Mouse (Mus musculus): ENCODE data around the gene Il6st.

Il6st gene

GRCm38 (mm10) chr13:112482525-112482924 is 18.7 kb downstream of the Il6st start:
- DNase-seq (ENCODE audit: inconsistent ontology term): no peak

- no peak for DNase-seq (ENCODE audit: inconsistent ontology term)
These were observed 19.1 kb downstream of the Il6st start for GRCm38 (mm10) chr13:112483015-112483414.

- no peak for DNase-seq (ENCODE audit: inconsistent ontology term)
These were observed 22.4 kb downstream of the Il6st start for GRCm38 (mm10) chr13:112486236-112486635.

- DNase-seq (ENCODE audit: inconsistent ontology term): no peak
These were observed 22.8 kb downstream of the Il6st start for GRCm38 (mm10) chr13:112486676-112487075.

GRCm38 (mm10) chr13:112490036-112490435 is 26.2 kb downstream of the Il6st start:
- DNase-seq (ENCODE audit: inconsistent ontology term): no peak

GRCm38 (mm10) chr13:112491636-112492284 is 27.9 kb downstream of the Il6st start:
- DNase-seq (ENCODE audit: inconsistent ontology term): no peak

- no peak for DNase-seq (ENCODE audit: inconsistent ontology term)
These were observed 28.4 kb downstream of the Il6st start for GRCm38 (mm10) chr13:112492285-112492678.

- no peak for DNase-seq (ENCODE audit: inconsistent ontology term)
These were observed 30.7 kb downstream of the Il6st start for GRCm38 (mm10) chr13:112494590-112494989.

GRCm38 (mm10) chr13:112500027-112500426 is 36.2 kb downstream of the Il6st start:
- no peak for DNase-seq (ENCODE audit: inconsistent ontology term)

GRCm38 (mm10) chr13:112500466-112500865 is 36.6 kb downstream of the Il6st start:
- DNase-seq (ENCODE audit: inconsistent ontology term): no peak

GRCm38 (mm10) chr13:112503846-112504245 is 40.0 kb downstream of the Il6st start:
- no peak for DNase-seq (ENCODE audit: inconsistent ontology term)

GRCm38 (mm10) chr13:112505436-112505835 is 41.6 kb downstream of the Il6st start:
- no peak for DNase-seq (ENCODE audit: inconsistent ontology term)

- DNase-seq (ENCODE audit: inconsistent ontology term): no peak
These were observed 42.9 kb downstream of the Il6st start for GRCm38 (mm10) chr13:112506766-112507165.

GRCm38 (mm10) chr13:112507691-112508090 is 43.8 kb downstream of the Il6st start:
- no peak for DNase-seq (ENCODE audit: inconsistent ontology term)

- no peak for DNase-seq (ENCODE audit: inconsistent ontology term)
These were observed 44.6 kb downstream of the Il6st start for GRCm38 (mm10) chr13:112508487-112508886.

- DNase-seq (ENCODE audit: inconsistent ontology term): peak; percentile 36
These were observed 45.6 kb downstream of the Il6st start for GRCm38 (mm10) chr13:112509465-112509864.

- no peak for DNase-seq (ENCODE audit: inconsistent ontology term)
These were observed 46.8 kb downstream of the Il6st start for GRCm38 (mm10) chr13:112510437-112511212.

- no peak for DNase-seq (ENCODE audit: inconsistent ontology term)
These were observed 47.4 kb downstream of the Il6st start for GRCm38 (mm10) chr13:112511261-112511660.

GRCm38 (mm10) chr13:112511810-112512209 is 47.9 kb downstream of the Il6st start:
- no peak for DNase-seq (ENCODE audit: inconsistent ontology term)

GRCm38 (mm10) chr13:112512824-112513223 is 49.0 kb downstream of the Il6st start:
- DNase-seq (ENCODE audit: inconsistent ontology term): no peak

- no peak for DNase-seq (ENCODE audit: inconsistent ontology term)
These were observed 50.7 kb downstream of the Il6st start for GRCm38 (mm10) chr13:112514546-112514945.

GRCm38 (mm10) chr13:112522261-112522660 is 58.4 kb downstream of the Il6st start:
- DNase-seq (ENCODE audit: inconsistent ontology term): no peak

- DNase-seq (ENCODE audit: inconsistent ontology term): no peak
These were observed 59.0 kb downstream of the Il6st start for GRCm38 (mm10) chr13:112522896-112523295.
